Mouse (Mus musculus): ENCODE data around the gene Tmprss11c.

DNA sequence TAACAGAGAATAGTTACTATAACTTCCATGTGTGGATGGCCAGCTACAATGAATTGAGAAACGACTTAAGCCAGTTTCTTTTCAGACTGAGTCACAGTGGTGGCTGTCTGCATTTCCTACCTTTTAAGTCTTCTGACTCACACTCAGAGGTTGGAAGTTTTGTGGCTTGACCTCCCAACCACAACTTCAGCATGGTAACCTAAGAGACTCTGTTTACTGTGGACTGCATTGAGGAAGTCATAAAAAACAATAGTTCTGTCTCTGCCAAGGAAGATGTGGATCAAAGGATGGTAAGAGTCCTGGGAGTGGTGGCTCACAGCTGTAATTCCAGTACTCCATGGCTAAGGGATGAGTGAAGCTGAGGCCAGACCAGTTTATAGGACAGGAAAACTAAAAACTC, 44.2 kb downstream of the Tmprss11c start:
- TF ChIP-seq POLR2A (IDR thresholded peaks at IDR 0.05; ENCODE audit: insufficient read depth, low read depth, low read length) (no peak), CTCF (IDR thresholded peaks at IDR 0.05) (no peak)

Data from heart, adult 2 months (tissue).